Mouse (Mus musculus): ENCODE results near the gene Sergef. TPM values are rescaled to one million over a fixed set of nuclear protein-coding genes. Genes with fewer than 3 reads are reported as not detected.
"Not testable (repeated sequence)": the region's sequence is repeated elsewhere in the genome, so short reads cannot be mapped to it uniquely, and the experiment has no call there.

Gene Sergef
- polyA plus RNA-seq, 1 experiment from 2014 or later = 13.2 TPM

DNA sequence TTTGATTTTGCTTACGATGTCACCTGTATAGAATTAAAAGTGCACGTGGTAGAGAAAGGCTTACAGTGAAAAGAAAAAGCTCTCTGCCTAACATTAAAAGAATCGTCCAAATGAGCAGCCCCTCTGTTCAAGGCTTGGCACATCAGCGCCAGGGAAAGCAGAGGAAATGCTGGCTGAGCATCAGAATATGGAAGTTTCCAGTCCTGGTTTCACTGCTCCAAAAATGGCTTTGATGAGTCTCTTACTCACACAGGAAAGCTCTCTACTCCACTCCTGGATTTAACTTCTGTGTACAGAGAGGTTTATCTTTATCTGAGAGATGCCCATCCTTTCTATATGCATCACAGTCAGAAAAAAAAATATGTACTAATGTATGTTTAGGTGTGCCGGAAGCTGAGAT lies 61.5 kb downstream of the Sergef start:
- H3K4me3 ChIP-seq (ENCODE audit: low read depth, low read length) = no peak overlapping the region
- 92% methylated on average over 5 of the region's 5 CpGs for WGBS
- H3K27me3 ChIP-seq (ENCODE audit: control insufficient read depth, insufficient read depth, low read length) = no peaks in the 10 kb centered on the region
- no peaks in the 10 kb centered on the region for H3K36me3 ChIP-seq (ENCODE audit: control insufficient read depth, insufficient read depth, low read length)
- no peak overlapping the region for H3K9ac ChIP-seq (ENCODE audit: low read length)
- H3K27ac ChIP-seq (replicated peaks; ENCODE audit: low read depth, low read length) = no peak overlapping the region
- no peaks in the 10 kb centered on the region for H3K9me3 ChIP-seq (ENCODE audit: control insufficient read depth, low read length)
- no peak for DNase-seq (ENCODE audit: low spot score)
- ATAC-seq (ENCODE audit: insufficient number of reproducible peaks, low FRiP score, low TSS enrichment, low read depth) = no peak
- H3K4me1 ChIP-seq (ENCODE audit: control insufficient read depth, insufficient read depth, low read length) = no peaks in the 10 kb centered on the region
- no peak overlapping the region for H3K4me2 ChIP-seq (ENCODE audit: low read depth, severe bottlenecking)

DNA sequence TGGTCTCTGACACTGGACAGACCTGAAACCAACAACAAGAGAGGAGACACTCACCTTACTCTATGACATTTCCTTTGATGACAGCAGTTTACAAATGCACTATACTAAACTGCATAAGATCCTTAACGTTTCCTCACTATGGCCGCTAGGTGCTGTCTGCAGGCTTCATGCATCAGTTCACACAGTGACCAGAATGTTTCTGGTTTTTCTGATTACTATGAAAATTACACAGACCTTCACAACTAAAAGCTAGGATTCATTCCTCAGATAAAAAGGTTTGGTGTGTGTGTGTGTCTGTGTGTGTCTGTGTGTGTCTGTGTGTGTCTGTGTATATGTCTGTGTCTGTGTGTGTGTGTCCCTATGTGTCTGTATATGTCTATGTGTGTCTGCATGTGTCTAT lies 63.7 kb downstream of the Sergef start:
- no peaks in the 10 kb centered on the region for H3K36me3 ChIP-seq (ENCODE audit: control insufficient read depth, insufficient read depth, low read length)
- WGBS = 80% methylated on average over 2 of the region's 2 CpGs
- H3K9me3 ChIP-seq (ENCODE audit: control insufficient read depth, low read length) = no peaks in the 10 kb centered on the region
- no peaks in the 10 kb centered on the region for H3K4me1 ChIP-seq (ENCODE audit: control insufficient read depth, insufficient read depth, low read length)
- no peaks in the 10 kb centered on the region for H3K27me3 ChIP-seq (ENCODE audit: control insufficient read depth, insufficient read depth, low read length)
- no peak for ATAC-seq (ENCODE audit: insufficient number of reproducible peaks, low FRiP score, low TSS enrichment, low read depth)
- H3K4me2 ChIP-seq (ENCODE audit: low read depth, severe bottlenecking) = no peak overlapping the region
- H3K27ac ChIP-seq (replicated peaks; ENCODE audit: low read depth, low read length) = no peak overlapping the region
- no peak for DNase-seq (ENCODE audit: low spot score)
- H3K9ac ChIP-seq (ENCODE audit: low read length) = no peak overlapping the region
- H3K4me3 ChIP-seq (ENCODE audit: low read depth, low read length) = no peak overlapping the region

DNA sequence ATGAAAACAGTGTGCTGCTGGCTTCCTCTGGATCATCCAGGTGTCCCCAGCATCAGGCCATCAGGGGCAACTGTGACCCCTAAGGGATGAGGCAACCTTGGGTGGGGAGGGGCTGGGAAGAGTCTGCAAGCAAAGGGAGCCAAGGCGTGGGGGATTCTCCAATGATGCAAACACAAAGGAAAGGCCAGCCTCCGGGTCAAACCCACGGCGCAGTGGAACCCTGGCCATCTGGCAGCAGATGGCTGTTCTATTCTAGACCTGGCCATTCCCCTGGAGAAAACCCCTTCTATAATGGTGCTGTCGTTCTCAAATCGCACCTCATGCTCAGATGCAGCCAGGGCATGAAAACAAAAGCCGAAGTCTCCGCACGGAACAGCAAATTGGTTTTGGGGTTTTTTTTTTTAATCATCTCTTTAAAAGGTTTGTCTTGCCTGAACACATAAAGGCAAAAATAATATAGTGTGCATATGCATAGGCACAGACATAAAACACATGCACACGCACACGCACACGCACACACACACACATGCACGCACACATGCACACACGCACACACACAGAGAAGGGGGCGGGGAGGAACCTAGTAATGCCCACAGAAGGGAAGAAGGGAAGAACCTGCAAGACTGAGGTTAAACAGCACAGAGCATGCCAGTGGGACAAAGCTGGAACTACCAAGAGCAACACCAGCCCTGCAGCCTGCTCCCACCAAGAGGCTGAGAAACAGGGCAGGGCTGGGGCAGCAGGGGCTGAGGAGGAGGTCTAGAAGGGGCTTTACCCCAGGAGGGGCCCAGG lies 66.6 kb downstream of the Sergef start:
- DNase-seq (ENCODE audit: low spot score) (no peak), ATAC-seq (ENCODE audit: insufficient number of reproducible peaks, low FRiP score, low TSS enrichment, low read depth) (no peak)
- Histone ChIP-seq H3K9ac (ENCODE audit: low read length) (no peak overlapping the region), H3K27ac (replicated peaks; ENCODE audit: low read depth, low read length) (no peak overlapping the region), H3K4me1 (ENCODE audit: control insufficient read depth, insufficient read depth, low read length) (no peaks in the 10 kb centered on the region), H3K36me3 (ENCODE audit: control insufficient read depth, insufficient read depth, low read length) (no peaks in the 10 kb centered on the region), H3K4me3 (ENCODE audit: low read depth, low read length) (no peak overlapping the region), H3K4me2 (ENCODE audit: low read depth, severe bottlenecking) (no peak overlapping the region), H3K27me3 (ENCODE audit: control insufficient read depth, insufficient read depth, low read length) (no peaks in the 10 kb centered on the region), H3K9me3 (ENCODE audit: control insufficient read depth, low read length) (no peaks in the 10 kb centered on the region)
- 82% methylated on average over 15 of the region's 15 CpGs for WGBS

DNA sequence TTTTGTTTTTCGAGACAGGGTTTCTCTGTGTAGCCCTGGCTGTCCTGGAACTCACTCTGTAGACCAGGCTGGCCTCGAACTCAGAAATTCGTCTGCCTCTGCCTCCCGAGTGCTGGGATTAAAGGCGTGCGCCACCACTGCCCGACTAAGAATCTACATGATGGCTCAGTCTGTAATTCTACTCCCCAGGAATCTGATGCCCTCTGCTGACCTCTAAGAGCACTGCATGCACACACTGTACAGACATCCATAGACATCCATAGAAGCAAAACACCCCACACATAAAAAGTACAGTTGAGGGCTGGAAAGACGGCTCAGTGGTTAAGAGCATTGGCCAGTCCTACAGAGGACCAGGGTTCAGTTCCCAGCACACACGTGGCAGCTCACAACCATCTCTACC lies 70.1 kb downstream of the Sergef start:
- 75% methylated on average over 9 of the region's 9 CpGs for WGBS

DNA sequence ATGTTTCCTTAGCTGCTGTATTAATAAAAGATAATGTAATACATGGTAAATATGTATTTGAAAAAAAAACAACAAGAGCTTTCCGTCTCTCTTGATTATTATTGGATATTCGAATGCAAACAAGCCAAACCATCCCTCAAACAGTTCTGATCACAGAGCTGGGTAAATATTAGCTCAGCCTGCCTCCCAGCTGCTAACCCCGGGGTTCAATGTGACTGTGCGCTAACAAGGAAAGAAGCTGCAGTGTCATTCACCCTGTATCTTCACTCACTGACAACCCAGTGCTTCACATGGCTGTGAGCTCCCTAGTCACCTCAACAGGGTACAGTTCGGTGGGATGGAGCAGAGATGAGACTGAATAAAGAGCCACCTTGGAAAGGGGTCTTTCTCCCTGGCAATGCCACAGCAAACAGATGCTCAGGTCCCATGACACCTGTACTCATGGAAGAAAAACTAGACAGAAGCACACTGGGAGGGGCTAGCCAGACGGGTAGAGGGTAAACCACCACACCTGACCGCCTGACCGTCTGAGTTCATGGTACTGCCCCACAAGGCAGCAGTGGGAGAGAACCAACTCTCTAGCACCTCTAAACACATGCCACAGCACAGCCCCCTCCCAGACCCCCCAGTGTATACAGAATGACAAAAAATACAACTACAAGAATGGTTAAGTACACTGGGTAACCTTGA lies 73.1 kb downstream of the Sergef start:
- no peak overlapping the region for H3K27ac ChIP-seq (replicated peaks; ENCODE audit: low read depth, low read length)
- DNase-seq (ENCODE audit: low spot score) = no peak
- H3K4me3 ChIP-seq (ENCODE audit: low read depth, low read length) = no peak overlapping the region
- H3K9me3 ChIP-seq (ENCODE audit: control insufficient read depth, low read length) = no peaks in the 10 kb centered on the region
- 93% methylated on average over 8 of the region's 8 CpGs for WGBS
- H3K36me3 ChIP-seq (ENCODE audit: control insufficient read depth, insufficient read depth, low read length) = no peaks in the 10 kb centered on the region
- H3K9ac ChIP-seq (ENCODE audit: low read length) = no peak overlapping the region
- H3K27me3 ChIP-seq (ENCODE audit: control insufficient read depth, insufficient read depth, low read length) = no peaks in the 10 kb centered on the region
- no peak overlapping the region for H3K4me2 ChIP-seq (ENCODE audit: low read depth, severe bottlenecking)
- H3K4me1 ChIP-seq (ENCODE audit: control insufficient read depth, insufficient read depth, low read length) = no peaks in the 10 kb centered on the region
- no peak for ATAC-seq (ENCODE audit: insufficient number of reproducible peaks, low FRiP score, low TSS enrichment, low read depth)

More for the DNA sequence above, 70.1 kb downstream of the Sergef start:
- DNase-seq (ENCODE audit: low spot score); H3K4me3 ChIP-seq (ENCODE audit: low read depth, low read length); H3K4me2 ChIP-seq (ENCODE audit: low read depth, severe bottlenecking); ATAC-seq (ENCODE audit: insufficient number of reproducible peaks, low FRiP score, low TSS enrichment, low read depth); H3K27ac ChIP-seq (replicated peaks; ENCODE audit: low read depth, low read length); H3K9me3 ChIP-seq (ENCODE audit: control insufficient read depth, low read length); H3K27me3 ChIP-seq (ENCODE audit: control insufficient read depth, insufficient read depth, low read length); H3K4me1 ChIP-seq (ENCODE audit: control insufficient read depth, insufficient read depth, low read length); H3K36me3 ChIP-seq (ENCODE audit: control insufficient read depth, insufficient read depth, low read length); H3K9ac ChIP-seq (ENCODE audit: low read length): not testable (repeated sequence)

DNA sequence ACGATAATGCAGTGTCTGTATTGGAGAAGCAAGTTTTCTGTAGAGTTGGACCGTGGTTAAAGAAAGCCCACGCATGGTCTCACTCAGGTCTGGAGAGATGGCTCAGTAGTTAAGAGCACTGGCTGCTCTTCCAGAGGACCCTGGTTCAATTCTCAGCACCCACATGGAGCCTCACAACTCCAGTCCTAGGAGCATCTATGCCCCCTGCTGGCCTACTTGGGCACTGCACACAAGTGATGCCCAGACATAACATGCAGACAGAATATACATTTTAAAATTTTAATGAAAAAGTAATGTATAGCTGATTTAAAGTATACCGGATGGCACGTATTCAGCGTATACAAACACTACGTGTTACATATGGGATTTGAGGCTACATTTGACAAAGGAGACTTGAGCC lies 74.2 kb downstream of the Sergef start:
- Histone ChIP-seq H3K4me3 (ENCODE audit: low read depth, low read length) (no peak overlapping the region), H3K27me3 (ENCODE audit: control insufficient read depth, insufficient read depth, low read length) (no peaks in the 10 kb centered on the region), H3K27ac (replicated peaks; ENCODE audit: low read depth, low read length) (no peak overlapping the region), H3K36me3 (ENCODE audit: control insufficient read depth, insufficient read depth, low read length) (no peaks in the 10 kb centered on the region), H3K4me2 (ENCODE audit: low read depth, severe bottlenecking) (no peak overlapping the region), H3K9ac (ENCODE audit: low read length) (no peak overlapping the region), H3K4me1 (ENCODE audit: control insufficient read depth, insufficient read depth, low read length) (no peaks in the 10 kb centered on the region), H3K9me3 (ENCODE audit: control insufficient read depth, low read length) (no peaks in the 10 kb centered on the region)
- 97% methylated on average over 7 of the region's 7 CpGs for WGBS
- DNase-seq (ENCODE audit: low spot score) = no peak
- ATAC-seq (ENCODE audit: insufficient number of reproducible peaks, low FRiP score, low TSS enrichment, low read depth) = no peak

DNA sequence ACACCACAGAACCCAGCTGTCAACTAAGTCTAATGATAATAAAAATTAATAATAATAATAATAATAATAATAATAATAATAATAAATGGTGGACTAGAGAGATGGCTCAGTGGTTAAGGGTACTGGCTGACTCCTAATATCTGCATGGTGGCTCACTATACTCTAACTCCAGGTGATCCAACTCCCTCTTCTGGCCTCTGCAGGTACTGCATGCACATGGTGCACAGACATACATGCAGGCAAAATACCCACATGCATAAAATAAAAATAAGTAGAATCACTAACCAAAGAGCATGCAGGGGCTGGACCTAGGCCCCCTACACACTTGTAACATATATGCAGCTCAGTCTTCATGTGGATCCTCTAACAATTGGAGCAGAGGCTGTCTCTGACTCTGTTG lies 75.8 kb downstream of the Sergef start:
- Histone ChIP-seq H3K27me3 (ENCODE audit: control insufficient read depth, insufficient read depth, low read length) (no peaks in the 10 kb centered on the region), H3K36me3 (ENCODE audit: control insufficient read depth, insufficient read depth, low read length) (no peaks in the 10 kb centered on the region), H3K4me3 (ENCODE audit: low read depth, low read length) (no peak overlapping the region), H3K27ac (replicated peaks; ENCODE audit: low read depth, low read length) (no peak overlapping the region), H3K4me1 (ENCODE audit: control insufficient read depth, insufficient read depth, low read length) (no peaks in the 10 kb centered on the region), H3K9ac (ENCODE audit: low read length) (no peak overlapping the region), H3K4me2 (ENCODE audit: low read depth, severe bottlenecking) (no peak overlapping the region), H3K9me3 (ENCODE audit: control insufficient read depth, low read length) (no peaks in the 10 kb centered on the region)
- no peak for ATAC-seq (ENCODE audit: insufficient number of reproducible peaks, low FRiP score, low TSS enrichment, low read depth)
- no peak for DNase-seq (ENCODE audit: low spot score)

DNA sequence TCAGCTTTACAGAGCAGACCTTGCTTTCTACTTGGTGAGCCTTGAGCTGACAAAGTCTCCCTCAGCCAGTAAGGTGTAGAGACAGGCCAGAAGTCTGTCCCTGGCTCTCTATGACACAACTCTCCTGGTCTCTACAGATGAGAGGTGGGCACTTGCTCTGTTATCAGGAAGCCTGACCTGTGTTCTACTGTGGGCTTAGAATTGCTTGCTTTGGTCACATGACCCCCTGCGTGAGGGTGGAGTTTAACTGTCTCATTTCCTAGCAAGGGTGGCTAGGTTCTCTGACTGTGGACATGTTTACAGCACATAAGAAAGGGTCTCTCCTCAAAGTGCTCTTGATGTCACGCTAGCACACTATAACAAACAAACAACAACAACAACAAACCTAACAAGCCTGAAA lies 79.5 kb downstream of the Sergef start:
- no peaks in the 10 kb centered on the region for H3K27me3 ChIP-seq (ENCODE audit: control insufficient read depth, insufficient read depth, low read length)
- no peak for ATAC-seq (ENCODE audit: insufficient number of reproducible peaks, low FRiP score, low TSS enrichment, low read depth)
- no peak overlapping the region for H3K4me3 ChIP-seq (ENCODE audit: low read depth, low read length)
- no peak overlapping the region for H3K4me2 ChIP-seq (ENCODE audit: low read depth, severe bottlenecking)
- WGBS = 92% methylated on average over 2 of the region's 2 CpGs
- no peaks in the 10 kb centered on the region for H3K36me3 ChIP-seq (ENCODE audit: control insufficient read depth, insufficient read depth, low read length)
- no peak overlapping the region for H3K9ac ChIP-seq (ENCODE audit: low read length)
- no peak overlapping the region for H3K27ac ChIP-seq (replicated peaks; ENCODE audit: low read depth, low read length)
- no peaks in the 10 kb centered on the region for H3K4me1 ChIP-seq (ENCODE audit: control insufficient read depth, insufficient read depth, low read length)
- DNase-seq (ENCODE audit: low spot score) = no peak
- H3K9me3 ChIP-seq (ENCODE audit: control insufficient read depth, low read length) = no peaks in the 10 kb centered on the region

Measured in limb, embryonic 11.5 days (tissue).